Mouse (Mus musculus): ENCODE measurements around the gene Esrp2. TPM values are rescaled to one million over a fixed set of nuclear protein-coding genes. Genes with fewer than 3 reads are reported as not detected.

Gene Esrp2
- polyA plus RNA-seq, 1 experiment from 2014 or later, result 13.3 TPM

DNA sequence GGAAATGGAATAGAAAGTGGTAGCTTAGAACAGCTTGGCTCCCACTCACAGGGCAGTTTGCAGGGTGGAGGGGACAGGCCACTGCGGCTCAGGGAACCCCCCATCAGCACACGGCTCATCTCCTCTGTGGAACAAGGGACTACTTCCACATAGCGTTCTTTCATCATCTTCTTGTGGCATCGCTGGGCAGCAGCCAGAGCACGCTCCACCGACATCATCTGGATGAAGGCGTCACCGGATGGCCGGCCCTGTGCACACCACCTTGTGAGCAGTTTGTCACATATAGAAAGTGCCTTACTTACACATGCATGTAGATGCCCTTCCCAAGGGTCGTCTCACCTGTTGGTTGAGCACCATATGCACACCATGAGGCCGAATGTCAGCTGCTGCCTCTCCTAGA, 4.4 kb downstream of the Esrp2 start:
- peaks cover 59% of the 10 kb centered on the region for H3K36me3 ChIP-seq (replicated peaks)
- H3K4me3 ChIP-seq (replicated peaks), result no peak overlapping the region
- 84% methylated on average over 11 of the region's 11 CpGs for WGBS (ENCODE audit: insufficient replicate concordance)
- peaks cover 41% of the 10 kb centered on the region for H3K4me1 ChIP-seq (replicated peaks)
- H3K4me2 ChIP-seq, result no peak overlapping the region
- ATAC-seq (ENCODE audit: insufficient read depth), result no peak
- no peaks in the 10 kb centered on the region for H3K9me3 ChIP-seq (replicated peaks)
- H3K27ac ChIP-seq (replicated peaks), result no peak overlapping the region
- peaks cover 43% of the 10 kb centered on the region for H3K27me3 ChIP-seq
- H3K9ac ChIP-seq, result no peak overlapping the region

DNA sequence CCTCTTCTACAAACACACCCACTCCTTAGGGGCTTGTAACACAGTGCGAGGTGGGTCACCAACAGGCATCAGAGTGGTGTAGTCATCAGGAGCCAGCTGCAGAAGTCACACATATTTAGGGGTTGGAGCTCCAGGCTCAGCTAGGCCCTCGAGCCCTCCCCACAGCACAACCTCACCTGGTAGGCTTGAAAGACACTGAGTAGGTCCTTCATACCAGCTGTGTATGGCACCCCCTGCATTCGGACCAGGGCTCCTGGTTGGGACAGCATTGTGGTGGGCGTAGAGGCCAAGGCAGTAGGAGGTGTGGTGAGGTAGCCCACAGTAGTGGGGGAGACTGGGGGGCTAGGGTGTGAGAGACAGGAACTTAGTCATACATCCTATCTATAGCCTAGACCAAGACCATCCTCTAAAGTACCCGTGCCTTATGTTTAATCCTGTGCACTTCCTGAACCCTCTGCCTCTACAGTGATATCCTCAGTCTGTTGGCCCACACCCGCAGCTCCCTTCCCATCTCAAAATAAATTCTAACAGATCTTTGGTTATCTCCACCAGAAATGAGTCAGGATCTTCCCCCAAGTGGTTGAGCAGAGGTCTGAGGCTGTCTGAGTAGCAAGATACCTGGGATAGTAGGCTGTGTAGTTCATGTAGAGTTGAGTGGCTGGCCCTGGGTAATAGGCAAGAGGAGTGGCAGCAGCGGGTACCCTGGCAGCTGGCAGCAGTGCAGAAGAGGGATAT, 5.1 kb downstream of the Esrp2 start:
- H3K36me3 ChIP-seq (replicated peaks), result peaks cover 64% of the 10 kb centered on the region
- no peak overlapping the region for H3K4me3 ChIP-seq (replicated peaks)
- no peak overlapping the region for H3K9ac ChIP-seq
- H3K4me2 ChIP-seq, result no peak overlapping the region
- ATAC-seq (ENCODE audit: insufficient read depth), result no peak
- H3K4me1 ChIP-seq (replicated peaks), result peaks cover 34% of the 10 kb centered on the region
- peaks cover 36% of the 10 kb centered on the region for H3K27me3 ChIP-seq
- 37% methylated on average over 7 of the region's 7 CpGs for WGBS (ENCODE audit: insufficient replicate concordance)
- no peaks in the 10 kb centered on the region for H3K9me3 ChIP-seq (replicated peaks)
- no peak overlapping the region for H3K27ac ChIP-seq (replicated peaks)

DNA sequence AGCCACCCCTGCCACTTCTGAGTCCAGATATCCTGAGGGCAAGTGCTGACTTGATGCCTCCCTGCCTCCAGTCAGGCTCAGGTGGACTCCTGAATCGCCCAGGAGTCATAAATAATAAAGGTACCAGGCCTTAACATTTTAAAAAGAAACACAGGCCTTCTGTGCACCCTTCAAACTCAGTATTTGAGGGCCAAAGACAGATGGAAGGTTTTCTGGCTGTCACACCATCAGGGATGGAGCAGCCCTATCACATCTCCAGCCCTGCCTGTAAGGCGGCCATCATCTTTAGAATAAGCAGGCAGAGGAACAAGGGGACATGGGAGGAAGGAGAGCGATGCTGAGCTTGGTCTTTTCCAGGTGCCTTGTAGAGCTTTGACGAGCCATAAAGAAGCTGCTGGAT, 5.8 kb downstream of the Esrp2 start:
- no peak overlapping the region for H3K9ac ChIP-seq
- H3K27ac ChIP-seq (replicated peaks), result no peak overlapping the region

DNA sequence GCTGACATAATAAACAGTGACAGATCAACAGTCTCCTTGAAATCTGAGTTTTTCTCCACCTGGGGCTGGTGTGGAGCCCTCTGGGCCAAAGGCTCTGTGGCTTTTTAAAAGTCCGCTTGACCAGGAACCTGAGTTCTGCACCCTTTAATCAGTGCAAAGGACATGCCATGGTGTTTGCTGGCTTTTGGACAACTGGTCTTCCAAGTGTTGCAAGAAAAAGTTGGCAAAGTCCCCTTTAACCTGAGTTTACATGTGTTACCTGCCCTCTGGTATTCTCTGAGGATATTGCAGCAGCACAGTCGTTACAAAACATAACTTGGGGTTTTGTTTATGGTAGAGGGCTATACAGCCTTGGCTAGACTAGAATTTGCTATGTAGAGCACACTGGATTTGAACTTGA, 6.3 kb downstream of the Esrp2 start:
- H3K36me3 ChIP-seq (replicated peaks), result peaks cover 64% of the 10 kb centered on the region
- peaks cover 22% of the 10 kb centered on the region for H3K4me1 ChIP-seq (replicated peaks)
- no peak overlapping the region for H3K9ac ChIP-seq
- H3K4me2 ChIP-seq, result no peak overlapping the region
- no peak for ATAC-seq (ENCODE audit: insufficient read depth)
- no peaks in the 10 kb centered on the region for H3K9me3 ChIP-seq (replicated peaks)
- no peak overlapping the region for H3K4me3 ChIP-seq (replicated peaks)
- WGBS (ENCODE audit: insufficient replicate concordance), result 58% methylated on average over 2 of the region's 2 CpGs
- peaks cover 24% of the 10 kb centered on the region for H3K27me3 ChIP-seq
- H3K27ac ChIP-seq (replicated peaks), result no peak overlapping the region

More for the DNA sequence above, 5.8 kb downstream of the Esrp2 start:
- Histone ChIP-seq H3K4me3 (replicated peaks) (no peak overlapping the region), H3K9me3 (replicated peaks) (no peaks in the 10 kb centered on the region), H3K4me2 (no peak overlapping the region), H3K4me1 (replicated peaks) (peaks cover 28% of the 10 kb centered on the region), H3K36me3 (replicated peaks) (peaks cover 64% of the 10 kb centered on the region), H3K27me3 (peaks cover 30% of the 10 kb centered on the region)
- ATAC-seq (ENCODE audit: insufficient read depth), result no peak
- 65% methylated on average over 4 of the region's 4 CpGs for WGBS (ENCODE audit: insufficient replicate concordance)

DNA sequence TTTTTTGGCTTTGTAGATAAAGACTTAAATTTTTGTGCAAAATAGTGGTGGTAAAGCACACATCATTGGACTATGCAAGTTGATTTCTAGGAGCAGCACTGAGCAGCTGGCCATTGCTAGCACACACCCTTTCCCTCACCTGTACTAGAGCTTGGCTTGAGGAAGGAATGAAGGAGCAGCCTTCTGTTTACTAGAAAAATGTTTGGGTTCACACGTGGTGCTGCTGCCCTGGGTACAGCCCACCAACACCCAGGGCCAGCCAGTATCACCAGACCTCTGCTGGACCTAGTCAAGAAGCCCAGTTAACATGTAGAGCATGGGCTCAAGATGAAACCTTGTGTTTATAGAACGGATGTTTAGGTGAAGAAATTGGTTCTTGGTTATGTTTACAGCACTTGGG, 6.8 kb downstream of the Esrp2 start:
- Histone ChIP-seq H3K27me3 (peaks cover 19% of the 10 kb centered on the region), H3K4me2 (no peak overlapping the region), H3K9ac (no peak overlapping the region), H3K4me1 (replicated peaks) (peaks cover 20% of the 10 kb centered on the region), H3K36me3 (replicated peaks) (peaks cover 64% of the 10 kb centered on the region), H3K9me3 (replicated peaks) (no peaks in the 10 kb centered on the region), H3K27ac (replicated peaks) (no peak overlapping the region), H3K4me3 (replicated peaks) (no peak overlapping the region)
- no peak for ATAC-seq (ENCODE audit: insufficient read depth)
- WGBS (ENCODE audit: insufficient replicate concordance), result 66% methylated on average over 2 of the region's 2 CpGs

DNA sequence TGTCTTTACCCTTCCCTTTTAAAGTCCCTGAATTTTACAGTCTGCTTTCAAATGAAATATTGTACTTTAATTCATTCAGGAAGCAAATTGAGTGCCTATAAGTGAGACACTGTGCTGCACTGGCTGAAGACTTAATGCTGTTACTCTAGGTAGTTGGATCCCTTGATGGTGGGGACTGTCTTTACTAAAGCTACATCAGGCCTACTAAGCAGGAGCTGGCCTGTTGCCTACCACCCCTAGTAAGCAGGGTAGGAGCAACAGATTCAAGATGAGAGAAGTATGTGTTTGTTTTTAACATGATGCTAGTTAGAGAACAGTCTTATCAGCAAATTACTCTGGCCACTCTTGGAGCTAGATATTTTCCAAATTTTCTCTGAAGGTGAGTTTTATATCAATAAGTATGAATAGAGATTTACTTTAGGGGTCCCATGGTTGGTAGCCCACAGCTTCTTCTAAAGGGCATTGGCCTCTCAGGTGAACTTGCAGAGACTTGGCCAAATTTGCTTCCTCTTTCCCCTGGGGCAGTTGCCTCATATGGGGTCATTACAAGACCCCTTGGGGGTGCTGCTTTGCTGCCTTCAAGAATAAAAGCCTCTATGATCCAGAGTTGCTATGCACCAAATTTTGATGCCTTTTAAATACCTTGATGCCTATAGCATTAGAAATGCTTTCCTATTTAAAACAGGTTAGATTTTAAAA, 7.4 kb downstream of the Esrp2 start:
- H3K36me3 ChIP-seq (replicated peaks), result peaks cover 64% of the 10 kb centered on the region
- no peak for ATAC-seq (ENCODE audit: insufficient read depth)
- H3K4me2 ChIP-seq, result no peak overlapping the region
- H3K4me3 ChIP-seq (replicated peaks), result no peak overlapping the region
- H3K27me3 ChIP-seq, result peaks cover 13% of the 10 kb centered on the region
- H3K27ac ChIP-seq (replicated peaks), result no peak overlapping the region
- no peak overlapping the region for H3K9ac ChIP-seq
- H3K4me1 ChIP-seq (replicated peaks), result peaks cover 13% of the 10 kb centered on the region
- H3K9me3 ChIP-seq (replicated peaks), result no peaks in the 10 kb centered on the region

DNA sequence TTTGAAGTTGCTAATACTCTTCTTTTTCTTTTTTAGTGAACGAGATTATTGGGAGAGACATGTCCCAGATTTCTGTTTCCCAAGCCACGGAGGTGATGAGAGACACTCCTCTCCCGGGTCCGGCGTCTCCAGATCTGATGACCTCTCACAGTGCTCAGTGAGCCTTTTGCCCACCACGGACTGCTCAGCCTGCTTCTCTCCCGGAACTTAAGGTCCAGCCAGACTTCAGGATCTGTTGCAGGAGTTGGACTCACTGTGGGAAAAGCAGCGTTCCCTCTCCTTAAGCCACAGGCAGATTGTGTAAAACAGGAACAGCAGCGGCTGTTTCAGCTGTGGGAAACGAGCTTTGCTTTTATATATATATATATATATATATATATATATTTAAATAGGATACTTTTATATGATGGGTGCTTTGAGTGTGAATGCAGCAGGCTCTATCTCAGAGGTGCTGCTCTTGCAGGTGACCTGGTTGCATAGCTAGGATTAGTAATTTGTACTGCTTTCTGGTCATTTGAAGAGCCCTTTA, 8.8 kb downstream of the Esrp2 start:
- no peaks in the 10 kb centered on the region for H3K27me3 ChIP-seq
- H3K4me1 ChIP-seq (replicated peaks), result peaks cover 12% of the 10 kb centered on the region
- 82% methylated on average over 10 of the region's 10 CpGs for WGBS (ENCODE audit: insufficient replicate concordance)
- peaks cover 66% of the 10 kb centered on the region for H3K36me3 ChIP-seq (replicated peaks)
- ATAC-seq (ENCODE audit: insufficient read depth), result no peak
- no peaks in the 10 kb centered on the region for H3K9me3 ChIP-seq (replicated peaks)
- no peak overlapping the region for H3K27ac ChIP-seq (replicated peaks)
- no peak overlapping the region for H3K4me3 ChIP-seq (replicated peaks)
- H3K4me2 ChIP-seq, result no peak overlapping the region
- no peak overlapping the region for H3K9ac ChIP-seq

DNA sequence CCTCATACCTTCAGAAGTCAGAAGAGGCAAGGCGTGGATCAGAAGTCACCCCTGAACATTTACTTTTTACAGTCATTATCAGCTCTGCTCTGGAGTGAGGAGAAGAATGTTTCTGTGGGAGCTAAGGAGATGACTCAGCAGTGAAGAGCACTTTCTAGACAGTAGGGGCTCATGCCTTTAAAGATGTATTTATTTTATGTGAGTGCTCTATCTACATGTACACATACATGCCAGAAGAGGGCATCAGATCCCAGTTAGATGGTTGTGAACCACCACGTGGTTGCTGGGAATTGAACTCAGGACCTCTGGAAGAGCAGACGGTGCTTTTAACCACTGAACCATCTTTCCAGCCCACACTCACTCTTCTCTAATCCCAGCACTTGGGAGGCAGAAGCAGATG, 9.7 kb downstream of the Esrp2 start:
- Histone ChIP-seq H3K4me3 (replicated peaks) (no peak overlapping the region), H3K27ac (replicated peaks) (no peak overlapping the region), H3K9me3 (replicated peaks) (no peaks in the 10 kb centered on the region), H3K9ac (no peak overlapping the region), H3K4me2 (no peak overlapping the region), H3K36me3 (replicated peaks) (peaks cover 58% of the 10 kb centered on the region), H3K27me3 (no peaks in the 10 kb centered on the region), H3K4me1 (replicated peaks) (peaks cover 12% of the 10 kb centered on the region)
- peak; percentile 7; the same call in 1 of the 2 replicates for ATAC-seq (ENCODE audit: insufficient read depth)
- WGBS (ENCODE audit: insufficient replicate concordance), result 52% methylated on average over 3 of the region's 3 CpGs

DNA sequence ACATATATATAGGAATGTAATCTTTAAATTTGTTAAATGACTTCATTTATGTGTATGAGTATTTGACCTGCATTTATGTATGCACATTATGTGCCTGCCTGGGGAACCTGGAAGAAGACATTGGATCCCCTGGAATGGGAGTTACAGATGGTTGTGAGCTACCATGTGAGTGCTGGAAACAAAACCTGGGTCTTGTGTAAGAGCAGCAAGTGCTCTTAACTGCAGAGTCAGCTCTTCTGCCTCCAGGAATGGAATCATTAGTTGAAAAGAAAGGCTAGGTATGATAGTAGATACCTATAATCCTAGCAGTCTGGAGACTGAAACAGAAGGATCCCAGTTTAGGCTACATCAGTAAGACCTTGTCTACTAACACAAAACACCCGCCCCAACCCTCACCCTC, 10.7 kb downstream of the Esrp2 start:
- H3K27ac ChIP-seq (replicated peaks), result no peak overlapping the region
- H3K9ac ChIP-seq, result no peak overlapping the region
- H3K36me3 ChIP-seq (replicated peaks), result peaks cover 51% of the 10 kb centered on the region
- H3K4me1 ChIP-seq (replicated peaks), result peaks cover 7% of the 10 kb centered on the region; the same call in 1 of the 2 replicates
- H3K4me3 ChIP-seq (replicated peaks), result no peak overlapping the region
- H3K4me2 ChIP-seq, result no peak overlapping the region
- no peaks in the 10 kb centered on the region for H3K9me3 ChIP-seq (replicated peaks)
- no peak for ATAC-seq (ENCODE audit: insufficient read depth)
- no peaks in the 10 kb centered on the region for H3K27me3 ChIP-seq
- 81% methylated on average over 1 of the region's 1 CpGs for WGBS (ENCODE audit: insufficient replicate concordance)

DNA sequence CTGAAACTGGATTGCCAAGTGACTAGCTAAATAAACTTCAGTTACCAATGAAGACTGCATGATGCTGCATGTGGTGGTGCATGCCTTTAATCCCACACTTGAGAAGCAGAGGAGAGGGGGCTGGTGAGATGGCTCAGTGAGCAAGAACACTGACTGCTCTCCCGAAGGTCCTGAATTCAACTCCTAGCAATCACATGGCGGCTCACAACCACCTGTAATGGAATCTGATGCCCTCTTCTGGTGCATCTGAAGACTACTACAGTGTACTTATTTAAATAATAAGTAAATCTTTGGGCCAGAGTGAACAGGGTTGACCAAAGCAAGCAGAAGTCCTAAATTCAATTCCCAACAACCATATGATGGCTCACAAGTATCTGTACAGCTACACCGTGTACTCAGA, 13.3 kb downstream of the Esrp2 start:
- no peak overlapping the region for H3K4me3 ChIP-seq (replicated peaks)
- ATAC-seq (ENCODE audit: insufficient read depth), result no peak
- WGBS (ENCODE audit: insufficient replicate concordance), result 71% methylated on average over 3 of the region's 3 CpGs
- no peaks in the 10 kb centered on the region for H3K4me1 ChIP-seq (replicated peaks)
- no peaks in the 10 kb centered on the region for H3K27me3 ChIP-seq
- no peak overlapping the region for H3K27ac ChIP-seq (replicated peaks)
- H3K36me3 ChIP-seq (replicated peaks), result peaks cover 39% of the 10 kb centered on the region
- no peak overlapping the region for H3K4me2 ChIP-seq
- no peak overlapping the region for H3K9ac ChIP-seq
- H3K9me3 ChIP-seq (replicated peaks), result no peaks in the 10 kb centered on the region

DNA sequence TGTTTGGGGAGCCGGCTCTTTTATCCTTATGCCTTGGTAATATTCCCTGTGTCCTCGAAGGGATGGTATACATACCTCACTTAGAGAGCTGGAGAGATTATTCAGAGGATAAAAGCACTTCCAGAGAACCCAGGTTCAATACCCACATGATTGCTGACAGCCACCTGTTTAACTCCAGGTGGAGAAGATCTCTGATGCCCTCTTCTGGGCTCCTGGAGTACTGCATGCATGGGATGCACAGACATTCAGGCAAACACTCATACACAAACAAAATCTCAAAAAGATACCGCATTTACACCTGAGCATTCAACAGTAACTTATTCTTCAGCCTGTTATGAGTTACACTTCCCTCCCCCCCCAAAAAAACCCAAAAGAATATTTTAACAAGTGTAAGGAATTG, 20.9 kb downstream of the Esrp2 start:
- no peaks in the 10 kb centered on the region for H3K9me3 ChIP-seq (replicated peaks)
- ATAC-seq (ENCODE audit: insufficient read depth), result no peak
- no peak overlapping the region for H3K9ac ChIP-seq
- H3K27ac ChIP-seq (replicated peaks), result no peak overlapping the region
- H3K36me3 ChIP-seq (replicated peaks), result peaks cover 49% of the 10 kb centered on the region
- no peak overlapping the region for H3K4me3 ChIP-seq (replicated peaks)
- H3K4me1 ChIP-seq (replicated peaks), result no peaks in the 10 kb centered on the region
- H3K4me2 ChIP-seq, result no peak overlapping the region
- no peaks in the 10 kb centered on the region for H3K27me3 ChIP-seq
- WGBS (ENCODE audit: insufficient replicate concordance), result 80% methylated on average over 3 of the region's 3 CpGs
